Mouse (Mus musculus) midbrain, embryonic 10.5 days (tissue): ENCODE data around the gene Guca2b. TPM values are rescaled to one million over a fixed set of nuclear protein-coding genes. Genes with fewer than 3 reads are reported as not detected.

ENCODE experiments used
- DNase-seq: peaks from one replicate; pipeline ENCODE4 v3.0.0-alpha.2; 2017; ENCODE audit warnings: low spot score
- H3K27ac ChIP-seq: fragments of 300-500 bp; sonication (generic); replicated peaks from 2 replicates; pipeline ENCODE4 v1.5.1; 2016; ENCODE audit warnings: mild to moderate bottlenecking
- H3K27me3 ChIP-seq: fragments of 300-500 bp; sonication (generic); 2 replicates; pipeline ENCODE4 v1.6.1; 2016; ENCODE audit warnings: low read depth, mild to moderate bottlenecking; ENCODE audit not compliant: poor library complexity, severe bottlenecking
- H3K36me3 ChIP-seq: fragments of 300-500 bp; sonication (generic); 2 replicates; pipeline ENCODE4 v1.6.1; 2016; ENCODE audit warnings: mild to moderate bottlenecking, moderate library complexity
- H3K4me1 ChIP-seq: fragments of 300-500 bp; sonication (generic); 2 replicates; pipeline ENCODE4 v1.6.1; 2016
- H3K4me3 ChIP-seq: fragments of 300-500 bp; sonication (generic); 2 replicates; pipeline ENCODE4 v1.5.1; 2016; ENCODE audit warnings: mild to moderate bottlenecking, moderate library complexity
- H3K9me3 ChIP-seq: fragments of 300-500 bp; sonication (generic); replicated peaks from 2 replicates; pipeline ENCODE4 v1.6.1; 2016; ENCODE audit warnings: mild to moderate bottlenecking
- WGBS: fragments of 180-500 bp; shearing (Covaris S2); methylation state at CpG from one replicate; pipeline ENCODE4 v1.1.7; 2016; 5-methylcytosine and 5-hydroxymethylcytosine counted together
- polyA plus RNA-seq: library from polyadenylated mRNA; unstranded; fragments of >200 nt; fragmentation: Nextera tagmentation; extraction: Ambion mirVana; gene quantifications from 2 replicates; pipeline ENCODE4 v1.2.1, GENCODE M21; 2016

Guca2b gene
- polyA plus RNA-seq, 1 experiment from 2014 or later, result not detected

- WGBS, result 77% methylated on average over 4 of the region's 4 CpGs
- no peaks in the 10 kb centered on the region for H3K27me3 ChIP-seq
- no peaks in the 10 kb centered on the region for H3K36me3 ChIP-seq
- no peaks in the 10 kb centered on the region for H3K9me3 ChIP-seq
- no peak overlapping the region for H3K4me3 ChIP-seq
- H3K27ac ChIP-seq, result no peak overlapping the region
- peaks cover 20% of the 10 kb centered on the region for H3K4me1 ChIP-seq
- DNase-seq, result no peak
Observed at GRCm38 (mm10) chr4:119668596-119668995, 9.8 kb upstream of the Guca2b start.

GRCm38 (mm10) chr4:119668185-119668584, 9.4 kb upstream of the Guca2b start:
- peaks cover 20% of the 10 kb centered on the region for H3K4me1 ChIP-seq
- no peak overlapping the region for H3K27ac ChIP-seq
- WGBS, result 90% methylated on average over 3 of the region's 3 CpGs
- H3K27me3 ChIP-seq, result no peaks in the 10 kb centered on the region
- H3K9me3 ChIP-seq, result no peaks in the 10 kb centered on the region
- no peaks in the 10 kb centered on the region for H3K36me3 ChIP-seq
- H3K4me3 ChIP-seq, result no peak overlapping the region
- no peak for DNase-seq

GRCm38 (mm10) chr4:119667454-119667853, 8.7 kb upstream of the Guca2b start:
- no peaks in the 10 kb centered on the region for H3K27me3 ChIP-seq
- H3K4me1 ChIP-seq, result peaks cover 20% of the 10 kb centered on the region
- 21% methylated on average over 5 of the region's 5 CpGs for WGBS
- H3K4me3 ChIP-seq, result no peak overlapping the region
- no peaks in the 10 kb centered on the region for H3K9me3 ChIP-seq
- no peak overlapping the region for H3K27ac ChIP-seq
- peak; percentile 37 for DNase-seq
- H3K36me3 ChIP-seq, result no peaks in the 10 kb centered on the region

- no peaks in the 10 kb centered on the region for H3K27me3 ChIP-seq
- 52% methylated on average over 8 of the region's 8 CpGs for WGBS
- no peak overlapping the region for H3K4me3 ChIP-seq
Observed at GRCm38 (mm10) chr4:119666116-119666515, 7.4 kb upstream of the Guca2b start.

GRCm38 (mm10) chr4:119665166-119665565, 6.4 kb upstream of the Guca2b start:
- H3K36me3 ChIP-seq, result no peaks in the 10 kb centered on the region
- H3K27me3 ChIP-seq, result no peaks in the 10 kb centered on the region
- no peak for DNase-seq
- peaks cover 14% of the 10 kb centered on the region for H3K4me1 ChIP-seq
- H3K9me3 ChIP-seq, result no peaks in the 10 kb centered on the region
- WGBS, result 97% methylated on average over 2 of the region's 2 CpGs
- no peak overlapping the region for H3K27ac ChIP-seq
- no peak overlapping the region for H3K4me3 ChIP-seq

More at GRCm38 (mm10) chr4:119666116-119666515, 7.4 kb upstream of the Guca2b start:
- Histone ChIP-seq H3K27ac (no peak overlapping the region), H3K36me3 (no peaks in the 10 kb centered on the region), H3K4me1 (peaks cover 20% of the 10 kb centered on the region), H3K9me3 (no peaks in the 10 kb centered on the region)
- no peak for DNase-seq

GRCm38 (mm10) chr4:119663409-119664095, 4.8 kb upstream of the Guca2b start:
- DNase-seq, result no peak
- WGBS, result 95% methylated on average over 14 of the region's 14 CpGs

GRCm38 (mm10) chr4:119662976-119663375, 4.2 kb upstream of the Guca2b start:
- Histone ChIP-seq H3K27me3 (no peaks in the 10 kb centered on the region), H3K9me3 (no peaks in the 10 kb centered on the region), H3K4me1 (peaks cover 5% of the 10 kb centered on the region), H3K36me3 (no peaks in the 10 kb centered on the region), H3K27ac (no peak overlapping the region), H3K4me3 (no peak overlapping the region)
- 89% methylated on average over 7 of the region's 7 CpGs for WGBS
- no peak for DNase-seq

More at GRCm38 (mm10) chr4:119663409-119664095, 4.8 kb upstream of the Guca2b start:
- Histone ChIP-seq H3K36me3 (no peaks in the 10 kb centered on the region), H3K9me3 (no peaks in the 10 kb centered on the region), H3K27ac (no peak overlapping the region), H3K4me1 (peaks cover 5% of the 10 kb centered on the region), H3K4me3 (no peak overlapping the region), H3K27me3 (no peaks in the 10 kb centered on the region)

GRCm38 (mm10) chr4:119662151-119662550, 3.4 kb upstream of the Guca2b start:
- WGBS, result 79% methylated on average over 4 of the region's 4 CpGs
- no peak for DNase-seq
- Histone ChIP-seq H3K4me3 (no peak overlapping the region), H3K4me1 (peaks cover 5% of the 10 kb centered on the region), H3K27ac (no peak overlapping the region), H3K9me3 (no peaks in the 10 kb centered on the region), H3K36me3 (no peaks in the 10 kb centered on the region), H3K27me3 (no peaks in the 10 kb centered on the region)

GRCm38 (mm10) chr4:119660007-119660406, 1.3 kb upstream of the Guca2b start:
- Histone ChIP-seq H3K4me1 (no peaks in the 10 kb centered on the region), H3K4me3 (no peak overlapping the region), H3K36me3 (no peaks in the 10 kb centered on the region), H3K27ac (no peak overlapping the region), H3K27me3 (no peaks in the 10 kb centered on the region), H3K9me3 (no peaks in the 10 kb centered on the region)
- 84% methylated on average over 8 of the region's 8 CpGs for WGBS
- DNase-seq, result no peak

GRCm38 (mm10) chr4:119658246-119658645, 508 bp downstream of the Guca2b start:
- Histone ChIP-seq H3K27ac (no peak overlapping the region), H3K4me1 (no peaks in the 10 kb centered on the region), H3K9me3 (peaks cover 5% of the 10 kb centered on the region), H3K27me3 (no peaks in the 10 kb centered on the region), H3K36me3 (no peaks in the 10 kb centered on the region), H3K4me3 (no peak overlapping the region)
- no peak for DNase-seq
- WGBS, result 71% methylated on average over 2 of the region's 2 CpGs

GRCm38 (mm10) chr4:119657011-119657410, 1.7 kb downstream of the Guca2b start:
- H3K27me3 ChIP-seq, result no peaks in the 10 kb centered on the region
- H3K4me1 ChIP-seq, result no peaks in the 10 kb centered on the region
- H3K36me3 ChIP-seq, result no peaks in the 10 kb centered on the region
- H3K27ac ChIP-seq, result no peak overlapping the region
- 88% methylated on average over 1 of the region's 1 CpGs for WGBS
- no peak overlapping the region for H3K4me3 ChIP-seq
- no peak for DNase-seq
- peaks cover 11% of the 10 kb centered on the region for H3K9me3 ChIP-seq

- H3K4me1 ChIP-seq, result no peaks in the 10 kb centered on the region
- no peak for DNase-seq
- no peaks in the 10 kb centered on the region for H3K36me3 ChIP-seq
- H3K27me3 ChIP-seq, result no peaks in the 10 kb centered on the region
- H3K9me3 ChIP-seq, result no peaks in the 10 kb centered on the region
- no peak overlapping the region for H3K27ac ChIP-seq
- no peak overlapping the region for H3K4me3 ChIP-seq
- 89% methylated on average over 4 of the region's 4 CpGs for WGBS
Observed at GRCm38 (mm10) chr4:119642666-119643065, 16.1 kb downstream of the Guca2b start.

GRCm38 (mm10) chr4:119638656-119639055, 20.1 kb downstream of the Guca2b start:
- H3K9me3 ChIP-seq, result no peaks in the 10 kb centered on the region
- H3K4me3 ChIP-seq, result no peak overlapping the region
- H3K4me1 ChIP-seq, result 0 out of 2 replicates have a peak, but pooled peaks cover 5% of the 10 kb centered on the region
- WGBS, result 64% methylated on average over 11 of the region's 11 CpGs
- no peak for DNase-seq
- no peaks in the 10 kb centered on the region for H3K36me3 ChIP-seq
- no peaks in the 10 kb centered on the region for H3K27me3 ChIP-seq
- no peak overlapping the region for H3K27ac ChIP-seq
